Mouse (Mus musculus) thymus, postnatal 4 days (tissue): ENCODE data around the gene Atf6.

Experiments
- DNase-seq: peaks from one replicate; pipeline ENCODE4 v3.0.0; 2021

Atf6 gene

DNA sequence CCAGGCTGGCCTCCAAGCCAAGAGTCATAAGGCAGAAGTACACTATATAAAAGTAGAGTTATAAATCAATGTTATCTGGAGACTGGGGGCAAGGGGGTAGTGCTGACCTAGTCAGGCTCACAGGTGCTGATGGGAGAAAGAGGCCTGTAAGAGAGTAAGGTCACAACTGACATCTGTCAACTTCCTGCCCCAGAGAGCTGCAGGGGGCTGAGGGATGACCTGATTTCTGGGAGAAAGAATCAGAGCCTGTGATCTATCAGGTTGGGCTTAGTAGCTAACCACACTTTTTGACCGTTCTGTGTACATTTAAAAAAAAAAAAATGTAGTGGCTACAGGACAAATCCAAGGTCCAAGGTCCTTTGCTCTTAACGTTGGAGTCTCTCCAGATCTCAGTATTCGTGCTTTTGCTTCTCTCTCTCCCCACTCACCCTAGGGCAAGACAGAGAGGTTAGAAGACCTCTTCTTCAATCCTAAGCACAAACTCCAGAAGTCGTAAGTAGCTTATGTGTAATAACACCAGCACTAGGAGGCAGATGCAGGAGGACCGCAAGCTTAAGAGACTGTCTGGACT lies 15.4 kb upstream of the Atf6 start:
- DNase-seq = no peak

- no peak for DNase-seq
Measured at GRCm38 (mm10) chr1:170876906-170877305, 9.3 kb upstream of the Atf6 start.

DNA sequence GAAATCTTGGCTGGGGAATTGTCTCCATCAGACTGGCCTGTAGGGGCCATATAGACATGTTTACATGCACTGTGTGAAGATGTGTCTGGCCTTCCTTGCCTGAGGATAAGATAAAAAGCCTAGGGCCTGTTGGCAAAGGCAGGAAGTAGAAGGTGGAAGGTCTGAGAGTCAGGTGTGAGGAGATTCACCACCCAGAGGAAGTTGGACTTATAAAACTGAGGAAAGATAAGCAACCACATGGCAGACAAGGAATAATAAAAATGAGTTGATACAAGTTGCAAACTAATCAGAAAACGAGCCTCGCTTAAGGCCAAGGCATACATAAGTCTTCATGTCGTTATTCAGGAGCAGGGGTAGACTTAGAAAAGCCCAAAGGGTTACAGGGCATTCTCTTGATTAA lies 8.1 kb upstream of the Atf6 start:
- DNase-seq = no peak

GRCm38 (mm10) chr1:170871961-170872360 lies 4.4 kb upstream of the Atf6 start:
- DNase-seq = no peak

- DNase-seq = no peak
Measured at GRCm38 (mm10) chr1:170871402-170871801, 3.8 kb upstream of the Atf6 start.

- no peak for DNase-seq
Measured at GRCm38 (mm10) chr1:170868905-170869283, 1.3 kb upstream of the Atf6 start.

- DNase-seq = peak; percentile 46
Measured at GRCm38 (mm10) chr1:170868107-170868904, 735 bp upstream of the Atf6 start.

GRCm38 (mm10) chr1:170866992-170867690 lies 430 bp downstream of the Atf6 start:
- DNase-seq = peak; percentile 41

DNA sequence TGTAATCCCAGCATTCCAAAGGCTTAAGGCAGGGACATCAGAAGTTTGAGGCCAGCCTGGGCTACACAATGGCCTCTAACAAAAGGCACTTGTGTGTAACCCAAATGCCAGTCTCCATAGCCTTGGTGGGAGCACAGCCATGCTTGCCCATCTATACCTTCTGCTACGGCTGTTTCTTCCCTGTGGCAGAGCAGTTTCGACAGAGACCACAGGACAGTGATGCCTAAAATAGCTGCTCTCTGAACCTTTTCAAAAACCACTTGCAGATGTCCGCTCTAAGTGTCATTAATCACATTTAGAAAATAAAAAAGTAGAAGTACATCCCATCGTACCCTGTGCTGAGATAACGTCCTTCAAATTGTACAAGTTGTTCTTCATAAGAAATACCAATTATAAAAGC lies 2.2 kb downstream of the Atf6 start:
- no peak for DNase-seq

- no peak for DNase-seq
Measured at GRCm38 (mm10) chr1:170864754-170865153, 2.8 kb downstream of the Atf6 start.

DNA sequence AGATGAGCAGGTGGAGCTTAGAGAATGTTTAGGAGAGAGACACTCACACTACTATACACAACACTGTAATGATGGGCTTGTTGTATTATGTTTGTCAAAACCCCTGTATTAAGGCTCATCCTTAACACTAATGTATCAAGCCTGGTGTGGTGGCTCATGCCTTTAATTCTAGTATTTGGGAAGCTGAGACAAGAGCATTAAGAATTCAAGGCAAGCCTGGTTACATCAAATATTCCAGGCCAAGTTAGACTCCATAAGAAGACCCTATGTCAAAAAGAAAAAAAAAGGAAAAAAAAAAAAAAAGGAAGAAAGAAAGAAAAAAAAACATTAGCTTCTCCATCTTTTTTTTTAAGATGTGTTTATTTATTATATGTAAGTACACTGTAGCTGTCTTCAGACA lies 3.3 kb downstream of the Atf6 start:
- no peak for DNase-seq

DNA sequence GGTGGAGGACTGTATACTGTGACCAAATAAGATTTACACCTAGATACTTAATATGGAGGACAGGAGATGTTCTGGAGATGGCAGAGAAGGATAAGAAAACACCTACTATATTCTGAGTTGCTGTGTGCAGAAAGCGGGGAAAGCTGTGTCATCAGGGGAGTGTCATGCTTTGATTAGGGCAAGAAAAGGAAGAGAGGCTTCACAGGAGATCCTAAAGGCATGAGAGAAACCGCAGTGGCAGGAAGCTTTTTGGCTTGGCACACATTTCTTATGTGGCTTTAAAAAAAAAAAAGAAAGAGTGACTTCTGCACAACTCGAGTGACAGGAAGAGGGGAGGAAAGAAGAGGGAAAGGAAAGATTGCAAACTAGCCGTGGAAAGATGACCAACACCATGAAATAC lies 4.5 kb downstream of the Atf6 start:
- DNase-seq = peak; percentile 21

- no peak for DNase-seq
Measured at GRCm38 (mm10) chr1:170862435-170862717, 5.2 kb downstream of the Atf6 start.

DNA sequence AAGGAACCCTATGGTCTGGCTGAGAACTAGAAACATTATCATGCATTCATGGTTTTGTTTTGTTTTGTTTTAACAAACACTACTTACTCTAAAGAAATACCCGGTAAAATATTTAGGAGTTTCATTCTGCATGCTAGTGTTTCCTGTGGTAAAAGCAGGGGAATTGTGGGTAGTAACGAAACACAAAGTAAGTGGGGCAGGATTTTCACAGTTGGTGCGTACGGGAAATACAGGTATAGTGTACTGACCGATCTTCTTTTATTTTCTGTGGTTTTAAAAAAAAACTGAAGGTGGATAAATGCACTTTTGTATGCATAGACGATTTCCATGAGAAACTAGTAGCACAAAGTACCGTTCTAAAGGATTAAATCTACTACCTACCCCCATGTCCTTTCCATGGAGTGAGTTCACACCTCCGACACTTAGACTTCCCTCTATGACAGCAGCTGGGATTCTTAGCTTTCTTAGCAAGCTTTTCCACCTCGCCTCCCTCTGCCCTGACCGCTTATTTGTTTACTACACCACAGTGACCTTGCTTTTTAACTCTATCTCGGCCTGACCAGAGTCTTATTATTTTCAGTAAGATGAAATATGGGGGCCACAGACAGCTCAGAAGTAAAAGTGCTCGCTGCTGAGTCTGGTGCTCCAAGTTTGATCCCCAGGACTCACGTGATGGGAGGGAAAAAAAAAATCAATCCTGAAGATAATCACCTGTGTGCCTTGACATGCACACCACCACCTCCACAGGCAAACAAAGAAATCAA lies 5.7 kb downstream of the Atf6 start:
- DNase-seq = no peak

- DNase-seq = no peak
Measured at GRCm38 (mm10) chr1:170858872-170859271, 8.7 kb downstream of the Atf6 start.

DNA sequence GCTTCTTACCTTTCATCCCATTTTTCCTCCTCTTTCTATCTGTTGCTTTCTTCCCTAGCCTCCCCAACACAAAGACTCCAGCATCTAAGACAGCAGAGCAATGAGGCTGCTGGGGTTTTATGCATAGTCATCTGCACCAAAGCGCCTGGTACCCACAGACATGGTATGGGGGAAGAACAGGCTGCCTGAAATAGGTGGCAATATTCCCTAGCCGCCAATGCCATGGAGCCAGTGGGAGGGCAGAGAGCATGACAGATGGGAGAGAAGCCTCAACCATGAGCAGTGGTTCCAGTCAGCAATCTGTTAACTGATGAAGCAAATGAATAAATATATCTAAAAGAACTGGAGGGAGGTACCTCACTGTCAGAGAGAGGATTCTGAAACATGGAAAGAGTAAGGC lies 10.2 kb downstream of the Atf6 start:
- DNase-seq = no peak

GRCm38 (mm10) chr1:170855056-170855760 lies 12.4 kb downstream of the Atf6 start:
- no peak for DNase-seq

DNA sequence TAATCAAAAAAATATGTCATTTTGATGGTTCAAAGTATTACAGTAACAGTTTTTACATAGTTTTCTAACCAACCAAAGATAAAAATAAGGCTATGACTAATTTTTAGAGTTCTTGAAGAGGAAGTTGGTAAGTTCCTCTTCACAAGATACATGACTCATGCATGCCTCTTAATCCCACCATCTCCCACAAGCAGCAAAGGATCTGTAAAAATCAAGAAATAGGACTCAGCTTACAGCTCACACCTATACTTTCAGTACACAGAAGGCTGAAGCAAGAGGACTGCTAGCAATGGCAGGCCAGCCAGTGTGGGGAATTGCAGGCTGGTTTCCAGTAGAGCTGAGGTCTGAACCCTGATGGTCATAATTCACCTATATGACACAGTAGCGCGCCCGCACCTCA lies 14.0 kb downstream of the Atf6 start:
- no peak for DNase-seq

DNA sequence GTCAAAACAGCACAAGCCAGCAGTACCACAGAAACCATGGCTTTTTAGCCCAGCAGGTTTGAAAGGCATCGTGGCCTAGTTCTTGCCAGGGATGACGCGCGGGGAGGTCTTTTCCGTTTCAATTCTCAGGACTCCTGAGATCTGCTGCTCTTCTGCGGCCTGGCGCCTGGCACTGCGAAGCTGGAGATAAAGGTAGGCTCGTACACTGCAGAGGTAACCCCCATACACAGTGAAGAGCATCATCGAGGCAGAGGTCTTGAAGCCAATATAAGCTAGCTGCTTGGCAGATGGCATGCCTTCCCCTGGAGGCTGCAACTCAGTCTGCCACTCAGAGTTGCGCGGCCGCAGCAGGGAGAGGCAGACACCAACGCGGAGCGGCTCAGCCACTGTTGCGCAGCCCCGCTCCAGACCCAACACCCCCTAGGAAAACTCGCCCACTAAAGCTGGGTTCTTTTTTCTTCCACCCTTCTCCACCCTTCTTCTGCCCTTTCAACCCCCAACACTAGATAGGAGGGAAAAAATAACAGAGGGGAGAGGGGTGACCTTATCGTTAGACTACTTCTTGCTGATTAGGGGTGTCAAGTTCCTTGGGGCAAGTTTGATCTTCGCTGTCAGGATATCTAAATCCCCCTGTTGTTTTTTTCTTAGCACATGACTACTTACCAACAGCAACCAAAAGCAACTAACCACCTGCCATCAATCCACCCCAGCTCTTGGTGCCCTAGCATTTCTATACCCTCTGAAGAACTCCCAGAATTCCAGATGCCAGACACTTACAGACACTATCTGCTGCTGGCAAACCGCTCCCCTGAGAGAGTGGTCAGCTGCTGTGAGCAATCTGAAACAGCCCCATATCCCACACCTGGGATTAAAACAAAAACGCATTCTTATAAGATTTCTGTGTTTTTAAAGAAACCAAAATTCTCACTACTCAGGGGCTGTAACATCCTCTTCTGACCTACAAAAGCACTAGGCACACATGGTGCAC lies 16.6 kb downstream of the Atf6 start:
- DNase-seq = no peak

DNA sequence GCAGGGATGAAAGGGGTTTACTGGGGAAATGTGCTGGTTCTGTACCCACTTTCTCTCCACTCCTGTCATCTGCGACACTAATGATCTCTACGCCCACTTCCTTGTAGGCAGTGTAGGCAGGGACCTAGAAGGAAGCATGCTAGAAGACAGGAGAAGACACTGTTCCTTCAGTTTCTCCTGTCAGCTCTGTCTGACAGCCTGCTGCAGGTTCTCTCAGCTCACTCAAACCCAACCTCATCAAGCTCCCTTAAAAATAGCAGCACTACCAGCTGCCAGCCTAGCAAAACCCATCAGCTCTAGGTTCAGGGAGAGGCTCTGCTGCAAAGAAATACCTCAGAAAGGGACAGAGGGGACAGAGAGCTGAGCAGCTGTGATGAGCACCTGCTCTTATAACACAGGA lies 17.6 kb downstream of the Atf6 start:
- no peak for DNase-seq

GRCm38 (mm10) chr1:170845448-170846307 lies 21.9 kb downstream of the Atf6 start:
- DNase-seq = no peak
